Mouse (Mus musculus): ENCODE measurements around the gene Ttll5. TPM values are rescaled to one million over a fixed set of nuclear protein-coding genes. Genes with fewer than 3 reads are reported as not detected.

Gene Ttll5
- polyA plus RNA-seq (2016; fragmentation: Nextera tagmentation; extraction: Ambion mirVana): 17.6 and 18.3 TPM in 2 replicates

- peak within 1 kb of the TSS; percentile 80 for H3K4me3 ChIP-seq
- WGBS: under 1% methylated on average over 67 of the region's 67 CpGs
- no peaks in the 10 kb centered on the region for H3K9me3 ChIP-seq
- H3K27me3 ChIP-seq (ENCODE audit: poor library complexity, severe bottlenecking): no peaks in the 10 kb centered on the region
- H3K27ac ChIP-seq: peak within 1 kb of the TSS; percentile 94
- peaks cover 25% of the 10 kb centered on the region for H3K4me1 ChIP-seq
- DNase-seq (ENCODE audit: extremely low spot score, low spot score): peak; percentile 96
- peaks cover 58% of the 10 kb centered on the region for H3K36me3 ChIP-seq (replicated peaks)
Measured at GRCm38 (mm10) chr12:85824438-85825264, at the start of gene Ttll5, which contains the start of gene Erg28. Ttll5 (plus strand) TSS chr12:85824659. Erg28 (minus strand) TSS chr12:85824550.

GRCm38 (mm10) chr12:85778962-85779361 is 45.5 kb upstream of the Ttll5 start:
- no peak for DNase-seq (ENCODE audit: extremely low spot score, low spot score)
- WGBS: 79% methylated on average over 3 of the region's 3 CpGs
- Histone ChIP-seq H3K27me3 (ENCODE audit: poor library complexity, severe bottlenecking) (no peaks in the 10 kb centered on the region), H3K9me3 (peaks cover 4% of the 10 kb centered on the region), H3K36me3 (replicated peaks) (no peaks in the 10 kb centered on the region), H3K4me3 (no peak overlapping the region), H3K4me1 (peaks cover 10% of the 10 kb centered on the region), H3K27ac (no peak overlapping the region)

GRCm38 (mm10) chr12:85779707-85780106 is 44.8 kb upstream of the Ttll5 start:
- no peak for DNase-seq (ENCODE audit: extremely low spot score, low spot score)
- no peak overlapping the region for H3K4me3 ChIP-seq
- H3K36me3 ChIP-seq (replicated peaks): no peaks in the 10 kb centered on the region
- H3K9me3 ChIP-seq: no peaks in the 10 kb centered on the region
- WGBS: 96% methylated on average over 5 of the region's 5 CpGs
- H3K27me3 ChIP-seq (ENCODE audit: poor library complexity, severe bottlenecking): no peaks in the 10 kb centered on the region
- H3K27ac ChIP-seq: no peak overlapping the region
- H3K4me1 ChIP-seq: peaks cover 10% of the 10 kb centered on the region

DNA sequence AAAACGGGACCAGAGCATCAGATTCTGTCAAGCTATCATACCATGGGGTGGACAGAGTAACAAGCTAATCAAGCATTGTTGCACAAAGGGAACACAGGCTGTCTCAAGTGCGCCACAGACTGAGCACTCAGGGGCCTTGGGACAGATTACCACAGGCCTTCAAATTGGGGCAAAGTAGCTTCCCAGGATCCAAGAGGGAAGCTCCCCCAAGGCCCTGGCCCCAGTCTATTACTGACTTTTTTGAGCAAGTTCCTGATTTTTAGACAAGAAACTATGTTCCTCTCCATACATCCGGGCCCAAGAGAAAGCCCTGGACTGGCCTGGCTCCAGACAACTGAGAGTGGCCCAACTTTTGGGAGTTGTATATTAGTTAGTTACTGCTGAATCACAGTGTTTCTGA is 42.9 kb upstream of the Ttll5 start:
- no peak for DNase-seq (ENCODE audit: extremely low spot score, low spot score)
- H3K27ac ChIP-seq: no peak overlapping the region
- peaks cover 22% of the 10 kb centered on the region for H3K4me1 ChIP-seq
- H3K36me3 ChIP-seq (replicated peaks): no peaks in the 10 kb centered on the region
- no peak overlapping the region for H3K4me3 ChIP-seq
- H3K9me3 ChIP-seq: no peaks in the 10 kb centered on the region
- no peaks in the 10 kb centered on the region for H3K27me3 ChIP-seq (ENCODE audit: poor library complexity, severe bottlenecking)
- WGBS: 88% methylated on average over 3 of the region's 3 CpGs

GRCm38 (mm10) chr12:85784916-85785815 is 39.3 kb upstream of the Ttll5 start:
- peaks cover 12% of the 10 kb centered on the region; the same call in 1 of the 2 replicates for H3K4me1 ChIP-seq
- WGBS: 79% methylated on average over 19 of the region's 19 CpGs
- H3K27me3 ChIP-seq (ENCODE audit: poor library complexity, severe bottlenecking): no peaks in the 10 kb centered on the region
- no peak overlapping the region for H3K4me3 ChIP-seq
- H3K36me3 ChIP-seq (replicated peaks): no peaks in the 10 kb centered on the region
- H3K9me3 ChIP-seq: no peaks in the 10 kb centered on the region
- no peak overlapping the region for H3K27ac ChIP-seq
- DNase-seq (ENCODE audit: extremely low spot score, low spot score): no peak

- H3K36me3 ChIP-seq (replicated peaks): no peaks in the 10 kb centered on the region
- 81% methylated on average over 4 of the region's 4 CpGs for WGBS
- no peak for DNase-seq (ENCODE audit: extremely low spot score, low spot score)
- H3K27me3 ChIP-seq (ENCODE audit: poor library complexity, severe bottlenecking): no peaks in the 10 kb centered on the region
- no peaks in the 10 kb centered on the region for H3K9me3 ChIP-seq
- no peak overlapping the region for H3K27ac ChIP-seq
- no peaks in the 10 kb centered on the region for H3K4me1 ChIP-seq
- H3K4me3 ChIP-seq: no peak overlapping the region
Measured at GRCm38 (mm10) chr12:85792158-85792557, 32.3 kb upstream of the Ttll5 start.

DNA sequence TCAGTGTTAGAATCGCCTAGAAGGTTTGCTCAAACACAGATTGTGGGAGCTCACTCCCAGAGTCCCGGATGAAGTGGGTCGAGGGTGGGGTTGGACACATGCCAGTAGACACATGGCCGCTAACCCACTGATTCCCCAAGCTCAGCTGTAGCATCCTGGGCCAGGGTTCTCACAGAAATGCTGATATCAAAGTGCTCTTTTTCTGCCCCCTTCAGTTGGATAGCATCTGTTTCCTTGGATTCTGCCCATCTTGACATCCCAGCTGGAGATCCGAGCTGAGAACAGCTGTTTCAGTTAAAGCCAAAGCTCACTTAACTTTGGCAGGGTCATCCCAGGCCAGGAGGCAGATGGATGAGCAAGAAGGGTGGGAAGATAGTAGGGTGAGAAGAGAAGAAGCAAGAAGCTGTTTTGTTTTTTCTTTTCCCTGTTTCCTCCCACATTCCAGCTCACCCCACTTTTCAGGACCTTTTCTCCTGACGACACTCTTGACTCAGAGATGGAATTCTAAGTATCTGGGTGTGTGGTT is 31.6 kb upstream of the Ttll5 start:
- no peaks in the 10 kb centered on the region for H3K36me3 ChIP-seq (replicated peaks)
- no peak for DNase-seq (ENCODE audit: extremely low spot score, low spot score)

DNA sequence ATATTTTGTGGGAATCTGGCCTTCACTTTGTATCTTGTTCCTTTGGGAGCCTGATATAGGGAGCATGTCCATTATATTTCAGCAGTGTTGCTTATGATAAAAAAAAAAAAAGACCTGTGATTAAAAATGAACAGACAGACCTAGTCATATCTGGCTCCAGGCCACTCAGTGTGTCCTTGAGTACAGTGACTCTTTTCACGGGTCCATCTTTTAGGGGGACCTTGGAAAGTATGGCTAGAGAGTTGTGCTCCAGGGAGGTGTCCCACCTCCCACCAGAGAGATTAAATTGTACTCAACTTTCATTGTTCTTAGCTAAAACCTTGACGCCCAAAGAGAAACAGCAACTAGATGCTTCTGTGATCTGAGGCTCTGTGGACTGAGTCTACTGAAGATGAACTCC is 30.4 kb upstream of the Ttll5 start:
- H3K27ac ChIP-seq: no peak overlapping the region
- H3K4me3 ChIP-seq: no peak overlapping the region
- H3K9me3 ChIP-seq: no peaks in the 10 kb centered on the region
- 81% methylated on average over 2 of the region's 2 CpGs for WGBS
- no peaks in the 10 kb centered on the region for H3K4me1 ChIP-seq
- no peaks in the 10 kb centered on the region for H3K36me3 ChIP-seq (replicated peaks)
- no peak for DNase-seq (ENCODE audit: extremely low spot score, low spot score)
- H3K27me3 ChIP-seq (ENCODE audit: poor library complexity, severe bottlenecking): no peaks in the 10 kb centered on the region

More for the DNA sequence above, 31.6 kb upstream of the Ttll5 start:
- no peaks in the 10 kb centered on the region for H3K27me3 ChIP-seq (ENCODE audit: poor library complexity, severe bottlenecking)
- 80% methylated on average over 6 of the region's 6 CpGs for WGBS
- no peaks in the 10 kb centered on the region for H3K9me3 ChIP-seq
- no peak overlapping the region for H3K4me3 ChIP-seq
- no peaks in the 10 kb centered on the region for H3K4me1 ChIP-seq
- no peak overlapping the region for H3K27ac ChIP-seq

DNA sequence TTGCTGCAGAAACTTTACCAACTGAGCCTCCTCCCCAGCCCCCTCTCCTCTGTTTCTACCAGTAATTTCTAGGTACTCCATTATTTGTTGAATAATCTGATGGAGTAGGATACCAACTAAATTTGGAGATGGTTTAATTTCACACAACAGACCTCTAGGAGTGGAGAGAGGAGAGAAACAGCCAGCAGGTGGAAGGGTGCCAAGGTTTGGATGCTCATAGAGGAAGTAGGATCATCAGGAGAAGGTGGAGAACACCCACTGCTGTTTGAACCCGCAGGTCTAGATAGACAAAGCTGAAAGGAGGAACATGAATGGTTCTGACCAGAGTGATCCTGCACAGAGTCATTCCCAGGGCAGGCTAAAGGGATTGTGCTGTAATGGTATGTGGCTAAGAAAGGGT is 28.9 kb upstream of the Ttll5 start:
- no peak for DNase-seq (ENCODE audit: extremely low spot score, low spot score)
- no peak overlapping the region for H3K4me3 ChIP-seq
- H3K9me3 ChIP-seq: no peaks in the 10 kb centered on the region
- H3K27ac ChIP-seq: no peak overlapping the region
- no peaks in the 10 kb centered on the region for H3K27me3 ChIP-seq (ENCODE audit: poor library complexity, severe bottlenecking)
- WGBS: 86% methylated on average over 1 of the region's 1 CpGs
- H3K4me1 ChIP-seq: no peaks in the 10 kb centered on the region
- no peaks in the 10 kb centered on the region for H3K36me3 ChIP-seq (replicated peaks)

GRCm38 (mm10) chr12:85800031-85800430 is 24.4 kb upstream of the Ttll5 start:
- Histone ChIP-seq H3K9me3 (no peaks in the 10 kb centered on the region), H3K4me1 (no peaks in the 10 kb centered on the region), H3K27me3 (ENCODE audit: poor library complexity, severe bottlenecking) (no peaks in the 10 kb centered on the region), H3K4me3 (no peak overlapping the region), H3K36me3 (replicated peaks) (no peaks in the 10 kb centered on the region), H3K27ac (no peak overlapping the region)
- WGBS: 66% methylated on average over 9 of the region's 9 CpGs
- DNase-seq (ENCODE audit: extremely low spot score, low spot score): no peak

DNA sequence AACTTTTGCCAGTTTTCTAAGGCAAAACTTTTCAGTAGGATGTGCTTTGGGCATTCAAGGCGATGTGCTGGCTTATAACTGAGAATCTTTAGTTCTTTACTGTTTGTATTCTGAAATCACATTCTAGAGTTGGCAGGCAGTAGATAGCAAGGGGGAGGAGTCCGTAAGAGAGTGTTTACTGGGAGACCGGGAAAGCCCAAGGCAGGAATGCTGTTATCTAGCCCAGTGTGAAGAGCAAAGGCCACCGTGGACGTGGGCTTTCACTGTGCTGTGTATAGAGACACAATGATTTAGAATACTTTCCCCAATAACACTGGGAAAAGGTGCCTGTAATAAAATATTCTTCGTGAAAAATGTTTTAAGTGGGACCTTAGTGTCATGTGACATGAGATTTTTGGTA is 14.7 kb upstream of the Ttll5 start:
- Histone ChIP-seq H3K27me3 (ENCODE audit: poor library complexity, severe bottlenecking) (no peaks in the 10 kb centered on the region), H3K36me3 (replicated peaks) (peaks cover 41% of the 10 kb centered on the region), H3K4me3 (no peak overlapping the region), H3K4me1 (no peaks in the 10 kb centered on the region), H3K27ac (no peak overlapping the region), H3K9me3 (no peaks in the 10 kb centered on the region)
- WGBS: 85% methylated on average over 6 of the region's 6 CpGs
- DNase-seq (ENCODE audit: extremely low spot score, low spot score): no peak

DNA sequence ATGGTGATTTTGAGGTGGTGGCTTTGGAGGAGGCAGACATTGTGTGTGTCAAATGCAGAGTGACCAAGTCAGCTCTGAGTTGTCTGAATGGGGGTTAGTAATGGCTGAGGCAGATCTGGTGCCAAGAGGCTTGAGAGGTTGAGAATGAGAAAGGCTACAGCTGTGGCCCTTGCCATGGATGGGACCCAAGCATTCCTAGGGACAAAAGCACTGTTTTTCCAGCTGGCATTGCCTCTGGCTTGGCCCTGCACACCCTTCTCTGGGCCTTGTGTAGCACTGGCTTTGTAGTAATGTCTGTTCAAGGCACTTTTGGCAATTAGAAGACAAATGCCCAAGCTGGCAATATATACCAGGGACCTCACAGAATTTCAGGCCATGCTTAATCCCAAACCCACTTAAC is 13.5 kb upstream of the Ttll5 start:
- H3K4me1 ChIP-seq: no peaks in the 10 kb centered on the region
- no peak overlapping the region for H3K27ac ChIP-seq
- no peaks in the 10 kb centered on the region for H3K9me3 ChIP-seq
- H3K4me3 ChIP-seq: no peak overlapping the region
- DNase-seq (ENCODE audit: extremely low spot score, low spot score): no peak
- peaks cover 54% of the 10 kb centered on the region for H3K36me3 ChIP-seq (replicated peaks)
- H3K27me3 ChIP-seq (ENCODE audit: poor library complexity, severe bottlenecking): no peaks in the 10 kb centered on the region

DNA sequence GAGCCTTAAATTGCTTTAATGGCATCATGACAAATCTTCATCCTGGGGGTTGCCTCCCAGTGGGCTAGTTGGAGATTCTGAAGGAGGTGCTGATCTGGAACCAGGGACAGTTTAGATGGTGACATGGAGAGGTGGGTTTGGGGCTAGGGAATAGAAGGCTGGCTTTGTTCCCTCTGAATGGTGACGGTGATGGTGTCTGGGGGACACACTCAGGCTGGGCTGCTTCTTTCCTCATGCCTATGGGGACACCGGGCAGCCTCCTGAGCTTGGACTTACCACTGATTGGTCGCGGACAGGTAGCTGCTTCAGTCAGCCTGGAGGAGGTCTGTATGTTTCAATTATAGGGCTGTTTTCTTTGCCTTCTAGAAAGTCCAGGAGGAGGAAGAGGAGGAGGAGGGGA is 12.8 kb upstream of the Ttll5 start:
- no peaks in the 10 kb centered on the region for H3K9me3 ChIP-seq
- H3K27me3 ChIP-seq (ENCODE audit: poor library complexity, severe bottlenecking): no peaks in the 10 kb centered on the region
- H3K36me3 ChIP-seq (replicated peaks): peaks cover 61% of the 10 kb centered on the region
- no peaks in the 10 kb centered on the region for H3K4me1 ChIP-seq
- no peak overlapping the region for H3K4me3 ChIP-seq
- no peak for DNase-seq (ENCODE audit: extremely low spot score, low spot score)
- WGBS: 95% methylated on average over 4 of the region's 4 CpGs
- no peak overlapping the region for H3K27ac ChIP-seq
